Mouse (Mus musculus): ENCODE data around the gene Apom.

GRCm38 (mm10) chr17:35133517-35133916 lies 1.7 kb upstream of the Apom start:
- TF ChIP-seq EP300 (IDR thresholded peaks at IDR 0.05; ENCODE audit: low read depth) = no peak
- TF ChIP-seq CTCF (IDR thresholded peaks at IDR 0.05; ENCODE audit: low read depth) = no peak
